Mouse (Mus musculus): ENCODE data around the gene Tmigd3.

GRCm38 (mm10) chr3:105831584-105831983, 39.1 kb upstream of the Tmigd3 start:
- TF ChIP-seq CTCF (IDR thresholded peaks at IDR 0.05; ENCODE audit: low read depth) (no peak), EP300 (IDR thresholded peaks at IDR 0.05; ENCODE audit: low read depth) (no peak)

Measured in liver, postnatal 0 days (tissue).